Mouse (Mus musculus) CH12.LX (cell line): ENCODE measurements around the gene Tanc1. TPM values are rescaled to one million over a fixed set of nuclear protein-coding genes. Genes with fewer than 3 reads are reported as not detected.

Source experiments
- DNase-seq: peaks from one replicate; pipeline ENCODE4 v3.0.0-alpha.2; 2013; ENCODE audit errors: extremely low read depth
- H3K27ac ChIP-seq: 2 replicates; pipeline ENCODE4 v1.5.1; 2012; ENCODE audit warnings: low read depth, mild to moderate bottlenecking, control low read depth, moderate library complexity; ENCODE audit not compliant: insufficient read depth
- H3K27me3 ChIP-seq: replicated peaks from 2 replicates; pipeline ENCODE3; 2012; ENCODE audit warnings: inconsistent platforms
- H3K36me3 ChIP-seq, 2 experiments: replicated peaks in 1 of 2; 2 replicates each; pipeline versions ENCODE3 to v1.6.1; 2012; ENCODE audit warnings: inconsistent platforms in 1 of 2, low read length in 1 of 2, mild to moderate bottlenecking in 1 of 2, mixed read lengths in 1 of 2, moderate library complexity in 1 of 2; ENCODE audit not compliant: control insufficient read depth in 1 of 2, insufficient read depth in 1 of 2
- H3K4me1 ChIP-seq, 2 experiments: 2 replicates each; pipeline ENCODE4 v1.6.1; 2012; ENCODE audit warnings: inconsistent platforms in 1 of 2, moderate library complexity in 1 of 2; ENCODE audit not compliant: insufficient read depth in 2 of 2, control insufficient read depth in 1 of 2
- H3K4me2 ChIP-seq: 2 replicates; pipeline ENCODE4 v1.6.1; 2012; ENCODE audit warnings: low read depth, mild to moderate bottlenecking, control low read depth; ENCODE audit not compliant: poor library complexity, insufficient read depth, severe bottlenecking
- H3K4me3 ChIP-seq, 3 experiments: fragments of 150-350 bp in 1 of 3; sonication (generic) in 1 of 3; replicated peaks in 1 of 3; 2 replicates each; pipeline versions ENCODE3 to v1.5.1; 2011 to 2012; ENCODE audit warnings: low read depth in 2 of 3, low read length in 2 of 3, mild to moderate bottlenecking in 2 of 3, moderate library complexity in 2 of 3, control low read depth in 1 of 3, improper control_type of control experiment in 1 of 3, inconsistent platforms in 1 of 3, mixed read lengths in 1 of 3; ENCODE audit not compliant: poor library complexity in 1 of 3
- H3K79me2 ChIP-seq: replicated peaks from 2 replicates; pipeline ENCODE4 v1.6.1; 2012; ENCODE audit warnings: mild to moderate bottlenecking, moderate library complexity; ENCODE audit not compliant: control insufficient read depth, poor library complexity, insufficient read depth, severe bottlenecking; ENCODE audit errors: extremely low read depth
- H3K9ac ChIP-seq: 2 replicates; pipeline ENCODE4 v1.6.1; 2012; ENCODE audit warnings: low read depth, mild to moderate bottlenecking, control low read depth, moderate library complexity; ENCODE audit not compliant: insufficient read depth
- H3K9me3 ChIP-seq: replicated peaks from 2 replicates; pipeline ENCODE3; 2012; ENCODE audit warnings: low read length, inconsistent platforms, mixed read lengths
- CTCF ChIP-seq, 2 experiments: IDR thresholded peaks in 1 of 2; conservative IDR thresholded peaks in 1 of 2; 2 replicates each; pipeline ENCODE4 v1.5.1; 2011 to 2012; ENCODE audit warnings: low read depth in 2 of 2, low read length in 2 of 2, improper control_type of control experiment in 1 of 2, inconsistent platforms in 1 of 2, mild to moderate bottlenecking in 1 of 2, moderate library complexity in 1 of 2
- ELF1 ChIP-seq: IDR thresholded peaks from 2 replicates; pipeline ENCODE4 v1.6.1; 2014; ENCODE audit warnings: low read depth, mild to moderate bottlenecking, inconsistent platforms, low read length, improper control_type of control experiment
- GABPA ChIP-seq: IDR thresholded peaks from 2 replicates; pipeline ENCODE4 v1.6.1; 2012; ENCODE audit warnings: low read depth, low read length, improper control_type of control experiment, inconsistent platforms; ENCODE audit not compliant: insufficient replicate concordance
- JUND ChIP-seq: conservative IDR thresholded peaks from 2 replicates; pipeline ENCODE4 v1.6.1; 2011; ENCODE audit warnings: low read depth, low read length, improper control_type of control experiment
- MAX ChIP-seq: IDR thresholded peaks from 2 replicates; pipeline ENCODE4 v1.6.1; 2011; ENCODE audit warnings: low read length, improper control_type of control experiment
- MAZ ChIP-seq: IDR thresholded peaks from 2 replicates; pipeline ENCODE4 v1.6.1; 2012; ENCODE audit warnings: low read depth, mild to moderate bottlenecking, inconsistent platforms, low read length, improper control_type of control experiment, moderate library complexity
- MEF2A ChIP-seq: IDR thresholded peaks from 2 replicates; pipeline ENCODE4 v1.6.1; 2014; ENCODE audit warnings: low read depth, mild to moderate bottlenecking, inconsistent platforms, low read length, improper control_type of control experiment, borderline replicate concordance
- NRF1 ChIP-seq: IDR thresholded peaks from 2 replicates; pipeline ENCODE4 v1.6.1; 2014; ENCODE audit warnings: low read depth, mild to moderate bottlenecking, inconsistent platforms, low read length, improper control_type of control experiment, moderate library complexity
- PAX5 ChIP-seq: IDR thresholded peaks from 2 replicates; pipeline ENCODE4 v1.6.1; 2012; ENCODE audit warnings: low read length, inconsistent platforms, mixed read lengths
- POLR2A ChIP-seq: IDR thresholded peaks from 2 replicates; pipeline ENCODE4 v1.6.1; 2011; ENCODE audit warnings: low read depth, mild to moderate bottlenecking, improper control_type of control experiment, low read length
- SMC3 ChIP-seq: IDR thresholded peaks from 2 replicates; pipeline ENCODE4 v1.6.1; 2011; ENCODE audit warnings: low read depth, low read length, improper control_type of control experiment
- TBP ChIP-seq: conservative IDR thresholded peaks from 2 replicates; pipeline ENCODE4 v1.6.1; 2011; ENCODE audit warnings: low read depth, low read length, improper control_type of control experiment
- TCF12 ChIP-seq: IDR thresholded peaks from 2 replicates; pipeline ENCODE4 v1.6.1; 2014; ENCODE audit warnings: low read depth, mild to moderate bottlenecking, inconsistent platforms, low read length, improper control_type of control experiment
- USF1 ChIP-seq: IDR thresholded peaks from 2 replicates; pipeline ENCODE4 v1.6.1; 2014; ENCODE audit warnings: low read depth, mild to moderate bottlenecking, inconsistent platforms, low read length, improper control_type of control experiment
- USF2 ChIP-seq: conservative IDR thresholded peaks from 2 replicates; pipeline ENCODE4 v1.6.1; 2011; ENCODE audit warnings: low read depth, low read length, improper control_type of control experiment
- ZC3H11A ChIP-seq: IDR thresholded peaks from 2 replicates; pipeline ENCODE4 v1.6.1; 2012; ENCODE audit warnings: low read depth, mild to moderate bottlenecking, inconsistent platforms, low read length, improper control_type of control experiment
- ZKSCAN1 ChIP-seq: IDR thresholded peaks from 2 replicates; pipeline ENCODE4 v1.6.1; 2012; ENCODE audit warnings: low read depth, inconsistent platforms, low read length, improper control_type of control experiment, borderline replicate concordance
- ZNF384 ChIP-seq: IDR thresholded peaks from 2 replicates; pipeline ENCODE4 v1.6.1; 2012; ENCODE audit warnings: low read depth, low read length, improper control_type of control experiment, inconsistent platforms
- dilution Hi-C: fragments of 300-500 bp; cut with MboI; formaldehyde crosslinking; loops from 2 replicates; pipeline ENCODE4 v1.14.3; 2020; ENCODE audit warnings: low sequenced_read_pairs; ENCODE audit not compliant: extremely low pct_unique_long_range_greater_than_20kb, extremely low pct_ligation_motif_present
- in situ Hi-C: fragments of 300-500 bp; cut with MboI; formaldehyde crosslinking; loops from 3 replicates; pipeline ENCODE4 v1.14.3; 2019; ENCODE audit warnings: low sequenced_read_pairs, low pct_ligation_motif_present, low pct_unique_long_range_greater_than_20kb, mixed read lengths
- polyA plus RNA-seq: library from polyadenylated mRNA; unstranded; fragments of >175 nt; gene quantifications from 2 replicates; pipeline ENCODE4 v1.2.1, GENCODE M21; 2012; ENCODE audit warnings: low read depth; ENCODE audit not compliant: insufficient read length
- total RNA-seq, 2 experiments: library from RNA; depleted of rRNA; stranded (reverse); fragments of 300-350 nt in 1 of 2; fragments of >200 nt in 1 of 2; gene quantifications; 2 replicates each; pipeline ENCODE4 v1.2.3; 2012 to 2014

The Tanc1 gene
- total and polyA plus RNA-seq, 3 experiments, result 0.08 to 0.21 (median 0.08) TPM

DNA sequence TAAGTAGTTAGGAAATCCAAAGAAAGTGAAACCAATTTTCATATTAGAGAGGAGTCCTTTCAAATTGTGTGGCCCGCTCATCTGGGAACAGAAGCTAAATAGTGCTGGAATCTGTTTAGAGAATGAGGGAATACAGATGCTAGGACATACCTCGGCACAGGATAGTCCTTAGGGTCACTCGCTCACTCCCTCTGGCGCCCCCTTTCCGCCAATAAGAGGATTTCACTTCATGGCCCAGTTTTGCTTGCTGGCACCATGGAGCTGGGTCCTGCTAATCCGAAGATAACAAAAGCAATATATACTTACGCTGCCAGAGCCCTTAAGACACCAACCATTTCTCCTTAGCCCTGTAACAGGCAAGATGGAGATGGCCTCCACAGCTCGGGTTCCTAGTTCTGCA, 15.3 kb upstream of the Tanc1 start:
- peak; percentile 21 for DNase-seq
- Histone ChIP-seq H3K36me3 (no peaks in the 10 kb centered on the region), H3K4me3 (no peak overlapping the region), H3K4me1 (no peaks in the 10 kb centered on the region; a peak in 1 of 4 replicates)
- TF ChIP-seq SMC3, result peak; percentile 25
- TF ChIP-seq CTCF (conservative IDR thresholded peaks at IDR 0.05 in 1 of 2, IDR thresholded peaks at IDR 0.05 in 1 of 2; ENCODE audit: low read depth in 2 of 2, low read length in 2 of 2), result peak in 1 of 2 experiments; percentile 49; a peak in 3 of 4 replicates
- no peak for TF ChIP-seq MAZ
- TF ChIP-seq TCF12, result no peak
- TF ChIP-seq, all 38 proteins: peak for 2
- Histone ChIP-seq H3K27me3 (no peaks in the 10 kb centered on the region), H3K9me3 (no peaks in the 10 kb centered on the region), H3K4me2 (peak overlapping the region; percentile 66), H3K79me2 (no peaks in the 10 kb centered on the region), H3K9ac (no peak overlapping the region; the same call in 1 of the 2 replicates), H3K27ac (no peak overlapping the region)
- dilution Hi-C loops (no loop called here), in situ Hi-C loops (no loop called here)

- H3K4me3 ChIP-seq, result no peak overlapping the region
- no peaks in the 10 kb centered on the region for H3K9me3 ChIP-seq
- in situ Hi-C loops, result no loop called here
- H3K36me3 ChIP-seq, result no peaks in the 10 kb centered on the region
- no peak overlapping the region for H3K4me2 ChIP-seq
- H3K27ac ChIP-seq, result no peak overlapping the region
- TF ChIP-seq NRF1 (no peak), ZC3H11A (no peak), JUND (no peak), MEF2A (no peak), MAX (no peak), POLR2A (no peak), ELF1 (no peak), TCF12 (no peak), USF2 (no peak), ZKSCAN1 (no peak), PAX5 (no peak), MAZ (no peak), USF1 (no peak), GABPA (no peak), TBP (no peak), ZNF384 (no peak)
- H3K9ac ChIP-seq, result no peak overlapping the region
- no peaks in the 10 kb centered on the region for H3K79me2 ChIP-seq
- no peaks in the 10 kb centered on the region for H3K27me3 ChIP-seq
- no peaks in the 10 kb centered on the region; a peak in 1 of 4 replicates for H3K4me1 ChIP-seq
- dilution Hi-C loops, result no loop called here
- DNase-seq, result no peak
Measured at GRCm38 (mm10) chr2:59598286-59598685, 13.6 kb upstream of the Tanc1 start.
